25 mouse cellular contexts compared by ENCODE assay signal in genomic region chr11:107109669-107110068, GRCm38 (mm10).
"Had no signal": no experiment of that assay in that cellular context is flagged by ENCODE, and none has a peak within 500 bp of the region (broad histone marks: within the 10 kb centered on the region; RNA-seq: fewer than 3 reads in every experiment).

No protein-coding gene starts in this region.

- H3K4me2 ChIP-seq: heart, embryonic 12.5 days; hindbrain, embryonic 12.5 days; hindbrain, embryonic 14.5 days; intestine, embryonic 15.5 days; kidney, embryonic 15.5 days; limb, embryonic 12.5 days; liver, embryonic 13.5 days had no signal

- H3K9me3 ChIP-seq: heart, embryonic 10.5 days; heart, embryonic 12.5 days; hindbrain, embryonic 10.5 days; hindbrain, embryonic 12.5 days; intestine, embryonic 15.5 days; kidney, embryonic 15.5 days; limb, embryonic 10.5 days; limb, embryonic 12.5 days; liver, embryonic 13.5 days had no signal

- H3K27ac ChIP-seq: gastrocnemius, adult 2 months; heart, embryonic 10.5 days; hindbrain, embryonic 10.5 days; hindbrain, embryonic 12.5 days; hindbrain, embryonic 14.5 days; intestine, embryonic 15.5 days; kidney, embryonic 15.5 days; layer of hippocampus, adult 2 months; left cerebral cortex, adult 2 months; limb, embryonic 10.5 days; limb, embryonic 12.5 days had no signal

- H3K4me3 ChIP-seq: gastrocnemius, adult 2 months; heart, embryonic 10.5 days; heart, embryonic 12.5 days; hindbrain, embryonic 10.5 days; hindbrain, embryonic 12.5 days; intestine, embryonic 15.5 days; kidney, embryonic 15.5 days; layer of hippocampus, adult 2 months; left cerebral cortex, adult 2 months; limb, embryonic 10.5 days; limb, embryonic 12.5 days; liver, embryonic 13.5 days had no signal

- H3K9ac ChIP-seq: heart, embryonic 12.5 days; hindbrain, embryonic 12.5 days; hindbrain, embryonic 14.5 days; intestine, embryonic 15.5 days; kidney, embryonic 15.5 days; limb, embryonic 12.5 days; liver, embryonic 13.5 days had no signal

- ATAC-seq: hindbrain, embryonic 16.5 days; inflammation-experienced regulatory T-cells, adult 6 months; intestine, embryonic 15.5 days; intestine, postnatal 0 days had no signal

- DNase-seq: gastrocnemius, adult 2 months; gastrocnemius, postnatal 10 days; gastrocnemius, postnatal 25 days; heart, adult 18-20 months; heart, postnatal 10 days; heart, postnatal 4 days; kidney, adult 18-20 months; kidney, postnatal 25 days; kidney, postnatal 4 days; liver, embryonic 13.5 days; lung, adult 18-20 months had no signal

- H3K27me3 ChIP-seq: heart, embryonic 12.5 days; hindbrain, embryonic 12.5 days; intestine, embryonic 15.5 days; kidney, embryonic 15.5 days; limb, embryonic 12.5 days; liver, embryonic 13.5 days had no signal
